Mouse (Mus musculus): ENCODE measurements around the gene 2310057M21Rik. TPM values are rescaled to one million over a fixed set of nuclear protein-coding genes. Genes with fewer than 3 reads are reported as not detected.
A peak's percentile ranks its signal among the peaks of the same experiment; 100 is the strongest.
"Not testable (repeated sequence)": the region's sequence is repeated elsewhere in the genome, so short reads cannot be mapped to it uniquely, and the experiment has no call there.

2310057M21Rik gene
- 18.5 and 21.3 TPM in 2 replicates for polyA plus RNA-seq (2014; fragmentation: Nextera tagmentation; extraction: Ambion mirVana)

- H3K9me3 ChIP-seq (ENCODE audit: control insufficient read depth, low read length) = no peaks in the 10 kb centered on the region
- H3K4me3 ChIP-seq (ENCODE audit: low read length) = peak within 1 kb of the TSS; percentile 67
- ATAC-seq (ENCODE audit: low FRiP score, low TSS enrichment) = peak; percentile 98
- peak within 1 kb of the TSS; percentile 87 for H3K4me2 ChIP-seq (replicated peaks; ENCODE audit: low read depth, low read length)
- H3K27ac ChIP-seq (ENCODE audit: low read depth, low read length) = peak within 1 kb of the TSS; percentile 93
- H3K9ac ChIP-seq (ENCODE audit: low read depth, low read length) = peak within 1 kb of the TSS; percentile 84
- no peaks in the 10 kb centered on the region for H3K27me3 ChIP-seq (ENCODE audit: control insufficient read depth, insufficient read depth, low read length)
- peaks cover 14% of the 10 kb centered on the region for H3K4me1 ChIP-seq (ENCODE audit: control insufficient read depth, insufficient read depth, low read length)
- under 1% methylated on average over 53 of the region's 55 CpGs for WGBS
- peaks cover 15% of the 10 kb centered on the region; the same call in 1 of the 2 replicates for H3K36me3 ChIP-seq (ENCODE audit: control insufficient read depth, insufficient read depth, low read length)
These were observed at the start of gene 2310057M21Rik for GRCm38 (mm10) chr7:131362615-131363300. Gene 2310057M21Rik (minus strand): TSS chr7:131362759.

- 39% methylated on average over 2 of the region's 2 CpGs for WGBS
- H3K27me3 ChIP-seq (ENCODE audit: control insufficient read depth, insufficient read depth, low read length) = no peaks in the 10 kb centered on the region
- H3K27ac ChIP-seq (ENCODE audit: low read depth, low read length) = no peak overlapping the region
These were observed 49.3 kb upstream of the 2310057M21Rik start for GRCm38 (mm10) chr7:131411941-131412270.

GRCm38 (mm10) chr7:131411221-131411940 is 48.8 kb upstream of the 2310057M21Rik start:
- Histone ChIP-seq H3K4me3 (ENCODE audit: low read length) (peak overlapping the region; percentile 97), H3K4me2 (replicated peaks; ENCODE audit: low read depth, low read length) (peak overlapping the region; percentile 43), H3K36me3 (ENCODE audit: control insufficient read depth, insufficient read depth, low read length) (no peaks in the 10 kb centered on the region; the same call in 1 of the 2 replicates), H3K4me1 (ENCODE audit: control insufficient read depth, insufficient read depth, low read length) (0 out of 2 replicates have a peak, but pooled peaks cover 16% of the 10 kb centered on the region), H3K27ac (ENCODE audit: low read depth, low read length) (peak overlapping the region; percentile 42; the same call in 1 of the 2 replicates), H3K9ac (ENCODE audit: low read depth, low read length) (0 out of 2 replicates have a peak overlapping the region, but pooled peaks have one; percentile 95), H3K9me3 (ENCODE audit: control insufficient read depth, low read length) (no peaks in the 10 kb centered on the region), H3K27me3 (ENCODE audit: control insufficient read depth, insufficient read depth, low read length) (no peaks in the 10 kb centered on the region)
- ATAC-seq (ENCODE audit: low FRiP score, low TSS enrichment) = no peak
- whole genome bisulfite sequencing = 16% methylated on average over 10 of the region's 10 CpGs

More at GRCm38 (mm10) chr7:131411941-131412270, 49.3 kb upstream of the 2310057M21Rik start:
- no peaks in the 10 kb centered on the region for H3K9me3 ChIP-seq (ENCODE audit: control insufficient read depth, low read length)
- H3K4me1 ChIP-seq (ENCODE audit: control insufficient read depth, insufficient read depth, low read length) = 0 out of 2 replicates have a peak, but pooled peaks cover 16% of the 10 kb centered on the region
- no peak overlapping the region for H3K4me3 ChIP-seq (ENCODE audit: low read length)
- no peak overlapping the region for H3K9ac ChIP-seq (ENCODE audit: low read depth, low read length)
- H3K4me2 ChIP-seq (replicated peaks; ENCODE audit: low read depth, low read length) = peak overlapping the region; percentile 43
- H3K36me3 ChIP-seq (ENCODE audit: control insufficient read depth, insufficient read depth, low read length) = no peaks in the 10 kb centered on the region; the same call in 1 of the 2 replicates
- no peak for ATAC-seq (ENCODE audit: low FRiP score, low TSS enrichment)

GRCm38 (mm10) chr7:131410416-131411058 is 48.0 kb upstream of the 2310057M21Rik start, which contains the start of the genes Ikzf5 and Acadsb:
Gene Ikzf5 (minus strand): TSS chr7:131410521.
Gene Acadsb (plus strand): TSS chr7:131410601.
- H3K27me3 ChIP-seq (ENCODE audit: control insufficient read depth, insufficient read depth, low read length) = no peaks in the 10 kb centered on the region
- peak within 1 kb of the TSS; percentile 97 for H3K4me3 ChIP-seq (ENCODE audit: low read length)
- H3K9ac ChIP-seq (ENCODE audit: low read depth, low read length) = peak within 1 kb of the TSS; percentile 95
- H3K4me2 ChIP-seq (replicated peaks; ENCODE audit: low read depth, low read length) = peak within 1 kb of the TSS; percentile 43
- WGBS = under 1% methylated on average over 42 of the region's 42 CpGs
- no peaks in the 10 kb centered on the region; the same call in 1 of the 2 replicates for H3K36me3 ChIP-seq (ENCODE audit: control insufficient read depth, insufficient read depth, low read length)
- no peaks in the 10 kb centered on the region for H3K9me3 ChIP-seq (ENCODE audit: control insufficient read depth, low read length)
- ATAC-seq (ENCODE audit: low FRiP score, low TSS enrichment) = peak; percentile 97
- peak within 1 kb of the TSS; percentile 69 for H3K27ac ChIP-seq (ENCODE audit: low read depth, low read length)
- 0 out of 2 replicates have a peak, but pooled peaks cover 12% of the 10 kb centered on the region for H3K4me1 ChIP-seq (ENCODE audit: control insufficient read depth, insufficient read depth, low read length)

GRCm38 (mm10) chr7:131409988-131410385 is 47.4 kb upstream of the 2310057M21Rik start:
- peak; percentile 61 for ATAC-seq (ENCODE audit: low FRiP score, low TSS enrichment)
- H3K4me1 ChIP-seq (ENCODE audit: control insufficient read depth, insufficient read depth, low read length) = 0 out of 2 replicates have a peak, but pooled peaks cover 10% of the 10 kb centered on the region
- under 1% methylated on average over 38 of the region's 38 CpGs for WGBS
- H3K4me2 ChIP-seq (replicated peaks; ENCODE audit: low read depth, low read length) = peak overlapping the region; percentile 43
- H3K4me3 ChIP-seq (ENCODE audit: low read length) = peak overlapping the region; percentile 97
- no peaks in the 10 kb centered on the region for H3K27me3 ChIP-seq (ENCODE audit: control insufficient read depth, insufficient read depth, low read length)
- no peaks in the 10 kb centered on the region; the same call in 1 of the 2 replicates for H3K36me3 ChIP-seq (ENCODE audit: control insufficient read depth, insufficient read depth, low read length)
- H3K27ac ChIP-seq (ENCODE audit: low read depth, low read length) = peak overlapping the region; percentile 69
- no peaks in the 10 kb centered on the region for H3K9me3 ChIP-seq (ENCODE audit: control insufficient read depth, low read length)
- H3K9ac ChIP-seq (ENCODE audit: low read depth, low read length) = peak overlapping the region; percentile 95

- peak overlapping the region; percentile 97 for H3K4me3 ChIP-seq (ENCODE audit: low read length)
- H3K9me3 ChIP-seq (ENCODE audit: control insufficient read depth, low read length) = no peaks in the 10 kb centered on the region
- H3K4me2 ChIP-seq (replicated peaks; ENCODE audit: low read depth, low read length) = peak overlapping the region; percentile 43
- no peaks in the 10 kb centered on the region for H3K27me3 ChIP-seq (ENCODE audit: control insufficient read depth, insufficient read depth, low read length)
- peak overlapping the region; percentile 95 for H3K9ac ChIP-seq (ENCODE audit: low read depth, low read length)
- ATAC-seq (ENCODE audit: low FRiP score, low TSS enrichment) = peak; percentile 53; the same call in 1 of the 2 replicates
- 3% methylated on average over 16 of the region's 16 CpGs for WGBS
- H3K36me3 ChIP-seq (ENCODE audit: control insufficient read depth, insufficient read depth, low read length) = no peaks in the 10 kb centered on the region; the same call in 1 of the 2 replicates
- H3K27ac ChIP-seq (ENCODE audit: low read depth, low read length) = 0 out of 2 replicates have a peak overlapping the region, but pooled peaks have one; percentile 69
- H3K4me1 ChIP-seq (ENCODE audit: control insufficient read depth, insufficient read depth, low read length) = 0 out of 2 replicates have a peak, but pooled peaks cover 10% of the 10 kb centered on the region
These were observed 46.9 kb upstream of the 2310057M21Rik start for GRCm38 (mm10) chr7:131409321-131409987.

GRCm38 (mm10) chr7:131391761-131392160 is 29.2 kb upstream of the 2310057M21Rik start:
- H3K9ac ChIP-seq (ENCODE audit: low read depth, low read length); H3K4me2 ChIP-seq (replicated peaks; ENCODE audit: low read depth, low read length); H3K9me3 ChIP-seq (ENCODE audit: control insufficient read depth, low read length); H3K4me1 ChIP-seq (ENCODE audit: control insufficient read depth, insufficient read depth, low read length); H3K27me3 ChIP-seq (ENCODE audit: control insufficient read depth, insufficient read depth, low read length); H3K4me3 ChIP-seq (ENCODE audit: low read length); H3K27ac ChIP-seq (ENCODE audit: low read depth, low read length); ATAC-seq (ENCODE audit: low FRiP score, low TSS enrichment): not testable (repeated sequence)
- peaks cover 45% of the 10 kb centered on the region for H3K36me3 ChIP-seq (ENCODE audit: control insufficient read depth, insufficient read depth, low read length)
- 80% methylated on average over 6 of the region's 7 CpGs for WGBS

Data from kidney, embryonic 14.5 days (tissue).